In the genomic region with DNA sequence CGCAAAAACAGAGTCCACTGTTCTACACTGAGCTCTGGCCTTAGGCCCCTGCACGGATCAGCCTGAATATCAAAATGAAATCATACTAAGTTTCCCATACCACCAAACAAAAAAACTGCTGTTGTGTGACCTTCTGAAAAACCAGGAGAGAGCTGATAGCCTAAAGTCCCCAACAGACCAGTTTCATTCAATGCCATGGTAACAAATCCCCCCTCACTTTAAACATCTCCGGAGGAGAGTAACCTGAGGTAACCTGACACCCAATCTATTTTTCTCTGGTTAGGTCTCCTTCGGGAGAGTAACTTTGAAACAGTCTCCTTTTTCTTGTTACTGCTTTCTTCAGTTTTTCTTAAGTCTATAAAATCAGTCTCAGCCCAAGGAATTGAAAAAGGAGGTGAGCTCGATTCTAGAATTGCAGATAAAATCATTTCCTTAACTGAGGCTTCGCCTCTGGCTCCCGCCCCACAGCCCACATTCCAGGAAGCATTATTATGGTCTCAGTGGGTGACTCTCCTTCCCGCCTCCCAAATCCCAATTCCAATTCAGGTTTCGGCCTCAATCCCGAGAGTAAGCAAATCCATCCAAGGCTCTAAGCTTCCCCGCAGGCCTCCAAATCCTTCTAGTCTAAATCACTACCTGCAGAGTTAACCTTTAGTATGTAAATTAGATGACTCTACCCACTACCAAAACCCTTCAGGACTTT, we compare ENCODE assay signal across 16 mouse cellular contexts. TPM values are rescaled to one million over a fixed set of nuclear protein-coding genes. Genes with fewer than 3 reads are reported as not detected.
DNase-seq lines count a peak whose midpoint lies in the region; ATAC-seq lines count a peak whose summit lies in the region.
"Had no signal": no experiment of that assay in that cellular context is flagged by ENCODE, and none has a peak within 500 bp of the region (broad histone marks: within the 10 kb centered on the region; RNA-seq: fewer than 3 reads in every experiment).

No protein-coding gene starts in this region.

- no peaks in the 10 kb centered on the region for H3K27me3 ChIP-seq in midbrain, embryonic 11.5 days (ENCODE audit: control insufficient read depth, insufficient read depth, low read length)
- no peaks in the 10 kb centered on the region for H3K27me3 ChIP-seq in midbrain, embryonic 16.5 days (ENCODE audit: control insufficient read depth, insufficient read depth, low read depth, low read length)
- no peaks in the 10 kb centered on the region for H3K27me3 ChIP-seq in embryonic facial prominence, embryonic 10.5 days (replicated peaks; ENCODE audit: low read depth, poor library complexity, severe bottlenecking)
- H3K27me3 ChIP-seq in midbrain, embryonic 13.5 days = no peaks in the 10 kb centered on the region
- H3K27me3 ChIP-seq: embryonic facial prominence, embryonic 15.5 days had no signal

- WGBS in midbrain, embryonic 11.5 days = 4% methylated on average over 11 of the region's 11 CpGs
- WGBS in midbrain, embryonic 16.5 days = 20% methylated on average over 11 of the region's 11 CpGs
- WGBS in embryonic facial prominence, embryonic 10.5 days = 9% methylated on average over 11 of the region's 11 CpGs
- WGBS in midbrain, embryonic 13.5 days = 12% methylated on average over 11 of the region's 11 CpGs

- DNase-seq in embryo, embryonic 10.5 days (ENCODE audit: low spot score) = peak; percentile 69
- DNase-seq in embryo, embryonic 10 days (ENCODE audit: low spot score) = no peak
- peak; percentile 90 for DNase-seq in midbrain, embryonic 11.5 days (ENCODE audit: low spot score, missing footprints)
- DNase-seq in embryonic facial prominence, embryonic 10.5 days (ENCODE audit: low spot score) = peak; percentile 16
- DNase-seq in spleen, postnatal 4 days (ENCODE audit: low spot score in 2 of 2) = no peak
- no peak for DNase-seq in thymus, postnatal 14 days
- DNase-seq: heart, adult 2 months; heart, postnatal 36 days; kidney, adult 11 months; right cerebral cortex, adult 18-20 months; thymus, postnatal 25 days had no signal

- no peak overlapping the region for H3K9ac ChIP-seq in midbrain, embryonic 11.5 days (ENCODE audit: low read length)
- no peak overlapping the region for H3K9ac ChIP-seq in midbrain, embryonic 16.5 days (ENCODE audit: low read depth, low read length)
- no peak overlapping the region; the same call in 1 of the 2 replicates for H3K9ac ChIP-seq in midbrain, embryonic 13.5 days (replicated peaks)
- H3K9ac ChIP-seq: embryonic facial prominence, embryonic 15.5 days; liver, embryonic 12.5 days had no signal

- peak overlapping the region; percentile 44 for H3K27ac ChIP-seq in midbrain, embryonic 11.5 days (ENCODE audit: low read depth, low read length)
- no peak overlapping the region for H3K27ac ChIP-seq in midbrain, embryonic 16.5 days (ENCODE audit: low read length)
- H3K27ac ChIP-seq in embryonic facial prominence, embryonic 10.5 days (replicated peaks) = peak overlapping the region; percentile 59; the same call in 1 of the 2 replicates
- H3K27ac ChIP-seq in midbrain, embryonic 13.5 days = peak overlapping the region; percentile 51
- H3K27ac ChIP-seq: embryonic facial prominence, embryonic 15.5 days; heart, adult 2 months; liver, embryonic 12.5 days had no signal

- peaks cover 16% of the 10 kb centered on the region for H3K36me3 ChIP-seq in midbrain, embryonic 11.5 days (ENCODE audit: control insufficient read depth, insufficient read depth, low read length)
- H3K36me3 ChIP-seq in midbrain, embryonic 16.5 days (ENCODE audit: control insufficient read depth, insufficient read depth, low read length) = no peaks in the 10 kb centered on the region
- peaks cover 37% of the 10 kb centered on the region for H3K36me3 ChIP-seq in embryonic facial prominence, embryonic 10.5 days (replicated peaks)
- H3K36me3 ChIP-seq in midbrain, embryonic 13.5 days = peaks cover 24% of the 10 kb centered on the region
- H3K36me3 ChIP-seq: embryonic facial prominence, embryonic 15.5 days; liver, embryonic 12.5 days had no signal

- no peak overlapping the region for H3K4me3 ChIP-seq in midbrain, embryonic 11.5 days (ENCODE audit: low read depth, low read length)
- no peak overlapping the region for H3K4me3 ChIP-seq in midbrain, embryonic 16.5 days (ENCODE audit: low read depth, low read length)
- H3K4me3 ChIP-seq in embryonic facial prominence, embryonic 10.5 days = peak overlapping the region; percentile 16; the same call in 1 of the 2 replicates
- H3K4me3 ChIP-seq in midbrain, embryonic 13.5 days (replicated peaks) = no peak overlapping the region
- H3K4me3 ChIP-seq: embryonic facial prominence, embryonic 15.5 days; heart, adult 2 months; liver, embryonic 12.5 days had no signal

- no peaks in the 10 kb centered on the region for H3K9me3 ChIP-seq in midbrain, embryonic 11.5 days (ENCODE audit: control insufficient read depth, low read length)
- no peaks in the 10 kb centered on the region for H3K9me3 ChIP-seq in midbrain, embryonic 16.5 days (replicated peaks; ENCODE audit: control insufficient read depth, low read length, poor library complexity, severe bottlenecking)
- no peaks in the 10 kb centered on the region for H3K9me3 ChIP-seq in embryonic facial prominence, embryonic 10.5 days
- no peaks in the 10 kb centered on the region for H3K9me3 ChIP-seq in midbrain, embryonic 13.5 days
- H3K9me3 ChIP-seq: embryonic facial prominence, embryonic 15.5 days; liver, embryonic 12.5 days had no signal

- H3K4me2 ChIP-seq in midbrain, embryonic 11.5 days = no peak overlapping the region; the same call in 1 of the 2 replicates
- no peak overlapping the region for H3K4me2 ChIP-seq in midbrain, embryonic 16.5 days (ENCODE audit: low read length)
- no peak overlapping the region for H3K4me2 ChIP-seq in midbrain, embryonic 13.5 days (replicated peaks)
- H3K4me2 ChIP-seq: embryonic facial prominence, embryonic 15.5 days; liver, embryonic 12.5 days had no signal

- H3K4me1 ChIP-seq in midbrain, embryonic 11.5 days (ENCODE audit: control insufficient read depth, insufficient read depth, low read length) = peaks cover 61% of the 10 kb centered on the region
- peaks cover 36% of the 10 kb centered on the region for H3K4me1 ChIP-seq in midbrain, embryonic 16.5 days (ENCODE audit: control insufficient read depth, insufficient read depth, low read length)
- peaks cover 39% of the 10 kb centered on the region for H3K4me1 ChIP-seq in embryonic facial prominence, embryonic 10.5 days
- H3K4me1 ChIP-seq in midbrain, embryonic 13.5 days (replicated peaks) = peaks cover 88% of the 10 kb centered on the region
- H3K4me1 ChIP-seq: liver, embryonic 12.5 days had no signal

- ATAC-seq in midbrain, embryonic 11.5 days (ENCODE audit: low FRiP score) = no peak
- no peak for ATAC-seq in midbrain, embryonic 16.5 days
- ATAC-seq in midbrain, embryonic 13.5 days = no peak
- ATAC-seq: liver, embryonic 12.5 days; lung, postnatal 0 days had no signal

RNA-seq across cellular contexts. Expression of gene Mtcl1, which starts 10.3 kb away (rescaled TPM):
- polyA plus RNA-seq in midbrain, embryonic 11.5 days (2014; fragmentation: Nextera tagmentation; extraction: Ambion mirVana) = 43.5 and 47.3 TPM in 2 replicates
- 29.4 and 34.7 TPM in 2 replicates for polyA plus RNA-seq in midbrain, embryonic 16.5 days (2015; fragmentation: Nextera tagmentation; extraction: Ambion mirVana)
- polyA plus RNA-seq in embryonic facial prominence, embryonic 10.5 days (2016; fragmentation: Nextera tagmentation; extraction: Ambion mirVana) = 13.2 and 22.3 TPM in 2 replicates
- 50.0 and 56.8 TPM in 2 replicates for polyA plus RNA-seq in midbrain, embryonic 13.5 days (2015; fragmentation: Nextera tagmentation; extraction: Ambion mirVana)

Comparison
In these comparisons a context has a peak if more than half of its experiments do, and no peak if none do; other contexts are left out.
1. DNase-seq: peak in embryo, embryonic 10.5 days (single experiment), midbrain, embryonic 11.5 days (single experiment) and embryonic facial prominence, embryonic 10.5 days (single experiment); none in embryo, embryonic 10 days (single experiment), spleen, postnatal 4 days (0 of 2) and thymus, postnatal 14 days (single experiment).